Mouse (Mus musculus): ENCODE results near the gene Igf1r. TPM values are rescaled to one million over a fixed set of nuclear protein-coding genes. Genes with fewer than 3 reads are reported as not detected.

Igf1r gene
- polyA plus RNA-seq, 1 experiment from 2014 or later, result 17.2 TPM

DNA sequence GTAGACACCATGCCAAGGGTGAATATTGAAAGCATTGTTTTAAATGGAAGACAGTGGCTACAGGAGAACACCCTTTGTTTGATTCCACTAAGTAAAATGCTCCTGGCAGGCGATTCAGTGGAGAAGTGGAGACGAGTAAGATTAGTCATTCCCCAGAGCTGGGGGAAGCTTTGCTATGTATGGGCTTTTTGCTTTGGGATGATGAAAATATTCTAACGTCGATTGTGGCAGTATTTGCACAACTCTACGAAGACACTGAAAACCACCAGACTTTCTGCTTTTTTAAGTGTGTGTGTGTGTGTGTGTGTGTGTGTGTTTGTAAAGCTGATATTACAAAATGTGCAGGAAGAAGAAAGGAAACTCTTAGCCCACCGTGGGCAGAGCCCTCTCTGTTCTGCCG is 202.0 kb downstream of the Igf1r start:
- H3K4me3 ChIP-seq (ENCODE audit: low read depth, low read length), result no peak overlapping the region
- 63% methylated on average over 7 of the region's 7 CpGs for WGBS
- H3K4me2 ChIP-seq (ENCODE audit: low read depth), result no peak overlapping the region
- DNase-seq (ENCODE audit: low spot score), result no peak
- H3K4me1 ChIP-seq (ENCODE audit: control insufficient read depth, insufficient read depth, low read length), result peaks cover 4% of the 10 kb centered on the region
- H3K27me3 ChIP-seq (ENCODE audit: control insufficient read depth, insufficient read depth, low read length), result no peaks in the 10 kb centered on the region
- H3K9me3 ChIP-seq (ENCODE audit: control insufficient read depth, low read length), result no peaks in the 10 kb centered on the region
- H3K9ac ChIP-seq (ENCODE audit: low read length), result no peak overlapping the region
- ATAC-seq (ENCODE audit: insufficient read depth, low FRiP score, low TSS enrichment), result no peak
- no peak overlapping the region for H3K27ac ChIP-seq (ENCODE audit: low read depth, low read length)
- no peaks in the 10 kb centered on the region for H3K36me3 ChIP-seq (ENCODE audit: control insufficient read depth, insufficient read depth, low read length)

DNA sequence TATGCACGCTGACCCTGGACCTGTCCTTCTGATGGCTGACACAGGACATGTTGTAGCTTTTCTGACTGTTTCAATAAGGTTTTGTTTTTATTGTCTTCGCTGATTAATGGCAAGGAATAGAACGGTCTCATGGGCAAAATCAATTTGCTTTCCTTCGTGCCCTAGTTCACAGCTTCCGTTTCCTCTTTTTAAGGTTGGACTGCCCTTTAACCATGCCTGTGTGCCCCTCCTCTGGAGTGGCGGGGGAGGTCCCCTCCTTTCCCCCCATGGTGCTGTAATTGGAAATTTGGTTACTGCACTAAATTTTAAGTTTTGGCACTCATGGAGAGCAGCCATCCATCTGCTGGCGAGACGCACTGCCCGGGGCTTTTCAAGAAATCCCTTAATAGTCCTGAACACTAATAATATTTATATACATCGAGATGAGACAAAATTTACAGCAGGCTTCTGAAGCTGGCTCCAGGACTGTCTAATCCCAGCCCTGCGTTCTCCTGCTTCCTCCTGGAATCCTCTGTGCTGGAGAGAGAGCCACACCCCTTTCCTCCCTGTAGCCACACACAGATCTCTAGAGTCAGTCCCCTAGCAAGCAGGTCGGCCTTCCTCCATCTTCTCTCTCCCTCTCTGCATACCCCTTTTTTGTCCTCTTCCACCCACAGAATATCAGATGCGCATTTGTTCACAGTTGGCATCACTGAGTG is 207.6 kb downstream of the Igf1r start:
- Histone ChIP-seq H3K9ac (ENCODE audit: low read length) (no peak overlapping the region), H3K4me3 (ENCODE audit: low read depth, low read length) (no peak overlapping the region), H3K9me3 (ENCODE audit: control insufficient read depth, low read length) (no peaks in the 10 kb centered on the region), H3K36me3 (ENCODE audit: control insufficient read depth, insufficient read depth, low read length) (no peaks in the 10 kb centered on the region), H3K4me2 (ENCODE audit: low read depth) (no peak overlapping the region), H3K27me3 (ENCODE audit: control insufficient read depth, insufficient read depth, low read length) (no peaks in the 10 kb centered on the region), H3K27ac (ENCODE audit: low read depth, low read length) (no peak overlapping the region), H3K4me1 (ENCODE audit: control insufficient read depth, insufficient read depth, low read length) (peaks cover 9% of the 10 kb centered on the region)
- DNase-seq (ENCODE audit: low spot score) (no peak), ATAC-seq (ENCODE audit: insufficient read depth, low FRiP score, low TSS enrichment) (no peak)
- WGBS, result 42% methylated on average over 13 of the region's 13 CpGs

DNA sequence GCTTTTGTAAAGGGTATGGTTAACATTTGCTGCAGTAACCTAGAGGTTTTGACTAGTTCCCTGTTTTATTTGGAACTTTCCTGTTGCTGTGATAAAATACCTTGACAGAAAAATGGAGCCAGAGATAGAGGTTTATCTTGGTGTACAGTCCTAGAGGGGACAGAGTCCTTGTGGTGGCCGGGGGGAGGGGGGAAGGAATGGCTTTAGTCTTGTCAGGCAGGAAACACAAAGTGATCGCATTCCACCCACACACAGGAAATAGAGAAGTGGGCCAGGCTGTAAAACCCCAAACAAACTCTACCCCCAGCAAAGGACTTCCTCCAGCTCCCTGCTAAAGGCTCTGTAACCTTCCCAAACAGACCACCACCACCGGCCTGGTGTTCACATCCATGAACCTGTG is 211.4 kb downstream of the Igf1r start:
- Histone ChIP-seq H3K36me3 (ENCODE audit: control insufficient read depth, insufficient read depth, low read length) (no peaks in the 10 kb centered on the region), H3K27ac (ENCODE audit: low read depth, low read length) (no peak overlapping the region), H3K27me3 (ENCODE audit: control insufficient read depth, insufficient read depth, low read length) (no peaks in the 10 kb centered on the region), H3K9ac (ENCODE audit: low read length) (no peak overlapping the region), H3K4me1 (ENCODE audit: control insufficient read depth, insufficient read depth, low read length) (peaks cover 9% of the 10 kb centered on the region), H3K4me3 (ENCODE audit: low read depth, low read length) (no peak overlapping the region), H3K4me2 (ENCODE audit: low read depth) (no peak overlapping the region), H3K9me3 (ENCODE audit: control insufficient read depth, low read length) (no peaks in the 10 kb centered on the region)
- WGBS, result 79% methylated on average over 3 of the region's 3 CpGs
- DNase-seq (ENCODE audit: low spot score), result no peak
- ATAC-seq (ENCODE audit: insufficient read depth, low FRiP score, low TSS enrichment), result no peak

DNA sequence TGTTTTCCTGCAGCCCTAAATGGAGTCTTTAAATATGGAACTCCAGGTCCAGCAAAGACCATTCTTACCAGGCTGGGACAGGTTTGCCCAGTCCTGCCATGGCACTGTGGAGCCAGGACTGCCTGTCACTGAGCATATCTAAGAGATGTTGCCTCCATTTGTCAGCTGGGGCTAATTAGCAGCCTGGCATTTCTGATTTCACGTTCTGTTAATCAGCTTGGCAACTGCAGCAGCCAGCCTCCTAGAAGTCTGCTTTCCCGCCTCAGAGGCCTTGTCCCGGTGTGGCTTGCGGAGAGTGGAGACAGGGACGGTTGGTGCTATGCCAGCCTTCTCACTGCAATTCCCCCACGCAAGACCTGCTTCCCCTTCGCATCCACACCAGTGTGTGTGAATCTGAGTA is 220.1 kb downstream of the Igf1r start:
- DNase-seq (ENCODE audit: low spot score) (no peak), ATAC-seq (ENCODE audit: insufficient read depth, low FRiP score, low TSS enrichment) (no peak)
- H3K9me3 ChIP-seq (ENCODE audit: control insufficient read depth, low read length), result no peaks in the 10 kb centered on the region
- H3K4me3 ChIP-seq (ENCODE audit: low read depth, low read length), result no peak overlapping the region
- H3K4me2 ChIP-seq (ENCODE audit: low read depth), result no peak overlapping the region
- H3K9ac ChIP-seq (ENCODE audit: low read length), result no peak overlapping the region
- H3K27ac ChIP-seq (ENCODE audit: low read depth, low read length), result no peak overlapping the region
- no peaks in the 10 kb centered on the region for H3K27me3 ChIP-seq (ENCODE audit: control insufficient read depth, insufficient read depth, low read length)
- H3K4me1 ChIP-seq (ENCODE audit: control insufficient read depth, insufficient read depth, low read length), result no peaks in the 10 kb centered on the region
- WGBS, result 90% methylated on average over 7 of the region's 7 CpGs
- no peaks in the 10 kb centered on the region; the same call in 1 of the 2 replicates for H3K36me3 ChIP-seq (ENCODE audit: control insufficient read depth, insufficient read depth, low read length)

GRCm38 (mm10) chr7:68179672-68180071 is 227.0 kb downstream of the Igf1r start:
- H3K36me3 ChIP-seq (ENCODE audit: control insufficient read depth, insufficient read depth, low read length), result peaks cover 2% of the 10 kb centered on the region; the same call in 1 of the 2 replicates
- H3K9me3 ChIP-seq (ENCODE audit: control insufficient read depth, low read length), result no peaks in the 10 kb centered on the region
- H3K27me3 ChIP-seq (ENCODE audit: control insufficient read depth, insufficient read depth, low read length), result no peaks in the 10 kb centered on the region
- H3K4me3 ChIP-seq (ENCODE audit: low read depth, low read length), result no peak overlapping the region
- no peak overlapping the region for H3K9ac ChIP-seq (ENCODE audit: low read length)
- DNase-seq (ENCODE audit: low spot score) (no peak), ATAC-seq (ENCODE audit: insufficient read depth, low FRiP score, low TSS enrichment) (no peak)
- no peaks in the 10 kb centered on the region for H3K4me1 ChIP-seq (ENCODE audit: control insufficient read depth, insufficient read depth, low read length)
- H3K4me2 ChIP-seq (ENCODE audit: low read depth), result no peak overlapping the region
- H3K27ac ChIP-seq (ENCODE audit: low read depth, low read length), result no peak overlapping the region
- 97% methylated on average over 1 of the region's 1 CpGs for WGBS

GRCm38 (mm10) chr7:68181104-68181503 is 228.5 kb downstream of the Igf1r start:
- H3K9ac ChIP-seq (ENCODE audit: low read length), result no peak overlapping the region
- H3K27me3 ChIP-seq (ENCODE audit: control insufficient read depth, insufficient read depth, low read length), result no peaks in the 10 kb centered on the region
- WGBS, result 89% methylated on average over 1 of the region's 1 CpGs
- H3K4me2 ChIP-seq (ENCODE audit: low read depth), result no peak overlapping the region
- peaks cover 6% of the 10 kb centered on the region; the same call in 1 of the 2 replicates for H3K36me3 ChIP-seq (ENCODE audit: control insufficient read depth, insufficient read depth, low read length)
- no peaks in the 10 kb centered on the region for H3K9me3 ChIP-seq (ENCODE audit: control insufficient read depth, low read length)
- no peak for DNase-seq (ENCODE audit: low spot score)
- H3K4me1 ChIP-seq (ENCODE audit: control insufficient read depth, insufficient read depth, low read length), result no peaks in the 10 kb centered on the region
- no peak for ATAC-seq (ENCODE audit: insufficient read depth, low FRiP score, low TSS enrichment)
- no peak overlapping the region for H3K4me3 ChIP-seq (ENCODE audit: low read depth, low read length)
- H3K27ac ChIP-seq (ENCODE audit: low read depth, low read length), result no peak overlapping the region

GRCm38 (mm10) chr7:68182025-68182424 is 229.4 kb downstream of the Igf1r start:
- no peaks in the 10 kb centered on the region for H3K4me1 ChIP-seq (ENCODE audit: control insufficient read depth, insufficient read depth, low read length)
- no peak overlapping the region for H3K27ac ChIP-seq (ENCODE audit: low read depth, low read length)
- no peaks in the 10 kb centered on the region for H3K27me3 ChIP-seq (ENCODE audit: control insufficient read depth, insufficient read depth, low read length)
- DNase-seq (ENCODE audit: low spot score) (no peak), ATAC-seq (ENCODE audit: insufficient read depth, low FRiP score, low TSS enrichment) (no peak)
- H3K9ac ChIP-seq (ENCODE audit: low read length), result no peak overlapping the region
- no peak overlapping the region for H3K4me3 ChIP-seq (ENCODE audit: low read depth, low read length)
- 69% methylated on average over 7 of the region's 7 CpGs for WGBS
- H3K4me2 ChIP-seq (ENCODE audit: low read depth), result no peak overlapping the region
- H3K9me3 ChIP-seq (ENCODE audit: control insufficient read depth, low read length), result no peaks in the 10 kb centered on the region
- H3K36me3 ChIP-seq (ENCODE audit: control insufficient read depth, insufficient read depth, low read length), result peaks cover 6% of the 10 kb centered on the region; the same call in 1 of the 2 replicates

- Histone ChIP-seq H3K9ac (ENCODE audit: low read length) (no peak overlapping the region), H3K9me3 (ENCODE audit: control insufficient read depth, low read length) (no peaks in the 10 kb centered on the region), H3K4me3 (ENCODE audit: low read depth, low read length) (no peak overlapping the region), H3K36me3 (ENCODE audit: control insufficient read depth, insufficient read depth, low read length) (peaks cover 6% of the 10 kb centered on the region; the same call in 1 of the 2 replicates), H3K27ac (ENCODE audit: low read depth, low read length) (no peak overlapping the region), H3K4me2 (ENCODE audit: low read depth) (no peak overlapping the region), H3K4me1 (ENCODE audit: control insufficient read depth, insufficient read depth, low read length) (no peaks in the 10 kb centered on the region), H3K27me3 (ENCODE audit: control insufficient read depth, insufficient read depth, low read length) (no peaks in the 10 kb centered on the region)
- ATAC-seq (ENCODE audit: insufficient read depth, low FRiP score, low TSS enrichment) (no peak), DNase-seq (ENCODE audit: low spot score) (no peak)
- WGBS, result 88% methylated on average over 6 of the region's 6 CpGs
Measured at GRCm38 (mm10) chr7:68182773-68183172, 230.1 kb downstream of the Igf1r start.

- ATAC-seq (ENCODE audit: insufficient read depth, low FRiP score, low TSS enrichment) (no peak), DNase-seq (ENCODE audit: low spot score) (no peak)
- Histone ChIP-seq H3K4me3 (ENCODE audit: low read depth, low read length) (no peak overlapping the region), H3K9ac (ENCODE audit: low read length) (no peak overlapping the region), H3K27me3 (ENCODE audit: control insufficient read depth, insufficient read depth, low read length) (no peaks in the 10 kb centered on the region), H3K9me3 (ENCODE audit: control insufficient read depth, low read length) (no peaks in the 10 kb centered on the region), H3K4me2 (ENCODE audit: low read depth) (no peak overlapping the region), H3K36me3 (ENCODE audit: control insufficient read depth, insufficient read depth, low read length) (peaks cover 6% of the 10 kb centered on the region; the same call in 1 of the 2 replicates), H3K27ac (ENCODE audit: low read depth, low read length) (no peak overlapping the region), H3K4me1 (ENCODE audit: control insufficient read depth, insufficient read depth, low read length) (no peaks in the 10 kb centered on the region)
- 85% methylated on average over 10 of the region's 10 CpGs for WGBS
Measured at GRCm38 (mm10) chr7:68183421-68183820, 230.8 kb downstream of the Igf1r start.
